Mouse (Mus musculus): ENCODE measurements around the gene Chd6.
"Not testable (repeated sequence)": the region's sequence is repeated elsewhere in the genome, so short reads cannot be mapped to it uniquely, and the experiment has no call there.

Chd6 gene

GRCm38 (mm10) chr2:160982636-160983035 is 126.2 kb downstream of the Chd6 start:
- DNase-seq = no peak

- no peak for DNase-seq
Measured at GRCm38 (mm10) chr2:160981791-160982190, 127.1 kb downstream of the Chd6 start.

- DNase-seq = no peak
Measured at GRCm38 (mm10) chr2:160978651-160979050, 130.2 kb downstream of the Chd6 start.

- no peak for DNase-seq
Measured at GRCm38 (mm10) chr2:160977248-160977647, 131.6 kb downstream of the Chd6 start.

- DNase-seq = peak; percentile 82
Measured at GRCm38 (mm10) chr2:160973648-160974215, 135.1 kb downstream of the Chd6 start.

- no peak for DNase-seq
Measured at GRCm38 (mm10) chr2:160972103-160972792, 136.6 kb downstream of the Chd6 start.

- DNase-seq = no peak
Measured at GRCm38 (mm10) chr2:160962149-160962548, 146.7 kb downstream of the Chd6 start.

- DNase-seq = peak; percentile 87
Measured at GRCm38 (mm10) chr2:160960956-160961646, 147.8 kb downstream of the Chd6 start.

- DNase-seq = no peak
Measured at GRCm38 (mm10) chr2:160959901-160960300, 149.0 kb downstream of the Chd6 start.

GRCm38 (mm10) chr2:160958737-160959136 is 150.1 kb downstream of the Chd6 start:
- peak; percentile 74 for DNase-seq

- DNase-seq = not testable (repeated sequence)
Measured at GRCm38 (mm10) chr2:160957801-160958200, 151.1 kb downstream of the Chd6 start.

- DNase-seq = not testable (repeated sequence)
Measured at GRCm38 (mm10) chr2:160957307-160957706, 151.6 kb downstream of the Chd6 start.

- no peak for DNase-seq
Measured at GRCm38 (mm10) chr2:160955331-160955730, 153.5 kb downstream of the Chd6 start.

- DNase-seq = no peak
Measured at GRCm38 (mm10) chr2:160954541-160954940, 154.3 kb downstream of the Chd6 start.

GRCm38 (mm10) chr2:160953131-160953873 is 155.6 kb downstream of the Chd6 start:
- DNase-seq = no peak

GRCm38 (mm10) chr2:160951595-160951994 is 157.3 kb downstream of the Chd6 start:
- DNase-seq = no peak

GRCm38 (mm10) chr2:160942443-160942842 is 166.4 kb downstream of the Chd6 start:
- no peak for DNase-seq

- DNase-seq = no peak
Measured at GRCm38 (mm10) chr2:160940930-160941709, 167.8 kb downstream of the Chd6 start.

- DNase-seq = no peak
Measured at GRCm38 (mm10) chr2:160934451-160934850, 174.4 kb downstream of the Chd6 start.

- no peak for DNase-seq
Measured at GRCm38 (mm10) chr2:160933890-160934289, 175.0 kb downstream of the Chd6 start.

GRCm38 (mm10) chr2:160932981-160933380 is 175.9 kb downstream of the Chd6 start:
- DNase-seq = no peak

GRCm38 (mm10) chr2:160932325-160932724 is 176.6 kb downstream of the Chd6 start:
- DNase-seq = no peak

GRCm38 (mm10) chr2:160931378-160931777 is 177.5 kb downstream of the Chd6 start:
- no peak for DNase-seq

Measured in kidney, adult 9 months (tissue).